Mouse (Mus musculus) urinary bladder, postnatal 14 days (tissue): Measurements from ENCODE around the gene Lrit3.

Experiments used
- DNase-seq: peaks from one replicate; pipeline ENCODE4 v3.0.0; 2021; ENCODE audit warnings: low spot score

The Lrit3 gene

DNA sequence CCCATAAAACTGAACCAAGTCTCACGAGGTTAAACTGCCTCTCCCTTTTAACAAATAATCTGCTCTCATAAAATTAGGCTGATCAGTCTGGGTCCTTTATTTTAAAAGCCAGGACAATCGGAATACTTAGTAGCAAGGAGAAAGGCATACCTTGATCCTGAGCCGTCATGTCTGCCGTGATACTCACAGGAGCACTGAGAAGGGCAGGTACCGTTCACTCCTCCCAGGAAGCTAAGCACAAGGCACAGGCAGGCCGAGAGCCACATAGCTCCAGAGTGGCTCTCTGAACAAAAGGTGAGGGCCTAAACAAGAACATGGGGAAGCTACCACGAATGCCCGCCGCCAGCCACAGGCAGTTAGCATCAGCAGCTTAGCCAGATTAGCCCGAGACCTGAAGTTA lies at the start of gene Lrit3:
TSS of gene Lrit3 (minus strand) at position 266 of the 400 bp plus-strand sequence.
- DNase-seq: no peak

DNA sequence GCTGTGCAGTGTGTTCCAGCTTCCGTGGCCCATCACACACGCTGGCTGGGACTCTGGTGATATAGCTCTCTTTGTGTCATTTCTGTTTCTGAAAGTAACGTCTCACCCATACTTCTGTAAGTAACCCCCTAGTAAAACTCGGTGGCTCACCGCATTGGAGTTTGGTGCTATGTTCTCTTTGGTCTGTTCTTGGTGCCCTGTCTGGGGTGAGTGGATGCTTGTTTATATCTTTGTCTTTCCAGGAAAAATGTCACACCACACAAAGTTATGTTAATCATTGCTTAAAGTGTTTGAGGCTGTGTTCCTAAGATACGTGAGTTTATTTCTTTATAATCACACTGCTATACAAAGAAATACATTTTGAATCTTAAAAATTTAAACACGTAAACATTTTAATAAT lies 43.0 kb upstream of the Lrit3 start:
- no peak for DNase-seq

DNA sequence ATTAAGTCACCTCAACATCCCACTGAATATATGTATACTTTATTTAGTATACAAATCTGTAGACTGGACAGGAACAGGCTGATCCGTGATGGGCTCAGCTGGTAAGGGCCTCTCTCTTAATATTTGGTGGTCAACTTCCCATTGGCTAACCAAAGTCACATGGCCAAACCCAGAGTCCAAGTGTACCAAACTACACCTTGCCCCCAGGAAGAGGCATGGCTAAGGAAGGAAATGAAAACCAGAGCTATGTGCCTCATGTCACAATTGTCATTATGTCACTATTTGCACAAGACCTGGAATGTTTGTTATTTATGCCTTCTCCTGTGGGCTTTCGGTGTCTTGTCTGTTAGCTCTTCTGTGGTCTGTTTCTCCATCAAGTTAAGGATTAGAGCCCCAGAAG lies 42.0 kb upstream of the Lrit3 start:
- DNase-seq: no peak

DNA sequence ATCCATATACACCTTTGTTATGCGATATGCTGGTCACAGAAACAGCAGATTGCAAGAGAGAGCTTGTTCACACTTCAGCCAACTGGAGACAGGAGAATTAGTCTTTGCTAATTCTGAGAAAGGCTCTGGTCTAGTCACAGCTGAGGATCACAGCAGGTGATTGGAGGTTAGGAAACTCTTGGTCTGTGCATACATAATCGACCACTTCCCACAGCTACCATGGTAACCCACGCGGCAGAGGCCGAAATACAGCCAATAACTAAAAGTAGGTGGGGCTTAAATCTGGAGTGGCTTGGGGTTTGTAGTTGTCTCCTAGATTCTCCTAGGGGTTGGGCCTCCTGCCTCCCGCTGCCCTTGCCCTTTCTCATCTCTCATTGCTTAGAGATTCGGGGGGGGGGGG lies 34.2 kb upstream of the Lrit3 start:
- DNase-seq: no peak

DNA sequence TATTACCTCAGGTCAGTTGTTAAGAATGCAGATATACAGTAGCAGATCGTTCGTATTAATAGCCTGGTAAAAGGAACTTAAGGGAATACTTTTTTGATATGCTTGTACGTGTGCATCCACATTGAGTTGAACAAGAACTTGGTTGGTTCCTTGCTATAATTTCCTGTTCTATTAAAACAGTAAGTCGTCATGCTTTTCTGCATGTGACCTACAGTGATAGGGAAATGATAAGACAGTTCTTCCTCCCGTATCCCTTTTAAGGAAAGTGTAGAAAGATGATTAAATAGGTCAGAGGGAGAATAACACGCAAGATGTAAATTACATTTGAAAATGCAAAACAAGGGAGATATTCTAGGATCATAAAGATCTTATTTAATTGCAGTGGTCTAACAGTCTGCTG lies 33.1 kb upstream of the Lrit3 start:
- no peak for DNase-seq

DNA sequence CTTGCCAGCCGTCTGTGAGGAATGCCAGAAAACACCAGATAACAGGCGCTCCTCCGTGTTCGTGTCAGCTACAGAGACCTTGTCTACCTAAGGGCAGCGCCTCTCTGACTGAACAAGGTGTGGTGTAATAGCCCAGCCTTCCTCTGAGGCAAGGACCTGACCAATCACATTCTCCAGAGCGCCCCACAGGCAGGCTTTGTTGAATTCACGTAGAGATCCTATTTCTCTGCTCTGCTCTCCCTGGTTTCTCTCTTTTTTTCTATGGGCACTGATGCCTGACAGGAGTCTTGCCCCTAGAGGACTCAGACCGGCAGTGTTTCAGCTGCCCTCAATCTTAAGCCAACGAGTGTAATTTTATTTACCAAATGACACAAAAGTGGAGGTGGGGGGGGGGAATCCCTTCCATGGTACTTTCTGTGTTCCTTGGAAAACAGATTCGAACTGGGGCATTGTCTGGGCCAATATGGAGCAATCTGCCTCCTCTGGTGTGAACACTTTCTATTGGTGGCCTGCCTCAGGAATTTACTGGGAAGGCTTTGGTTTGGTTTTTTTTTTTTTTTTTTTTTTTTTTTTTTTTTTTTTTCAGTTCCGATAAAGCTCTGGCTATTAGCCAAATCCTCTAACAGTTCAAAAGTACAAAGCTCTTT lies 32.3 kb upstream of the Lrit3 start:
- DNase-seq: peak; percentile 22

DNA sequence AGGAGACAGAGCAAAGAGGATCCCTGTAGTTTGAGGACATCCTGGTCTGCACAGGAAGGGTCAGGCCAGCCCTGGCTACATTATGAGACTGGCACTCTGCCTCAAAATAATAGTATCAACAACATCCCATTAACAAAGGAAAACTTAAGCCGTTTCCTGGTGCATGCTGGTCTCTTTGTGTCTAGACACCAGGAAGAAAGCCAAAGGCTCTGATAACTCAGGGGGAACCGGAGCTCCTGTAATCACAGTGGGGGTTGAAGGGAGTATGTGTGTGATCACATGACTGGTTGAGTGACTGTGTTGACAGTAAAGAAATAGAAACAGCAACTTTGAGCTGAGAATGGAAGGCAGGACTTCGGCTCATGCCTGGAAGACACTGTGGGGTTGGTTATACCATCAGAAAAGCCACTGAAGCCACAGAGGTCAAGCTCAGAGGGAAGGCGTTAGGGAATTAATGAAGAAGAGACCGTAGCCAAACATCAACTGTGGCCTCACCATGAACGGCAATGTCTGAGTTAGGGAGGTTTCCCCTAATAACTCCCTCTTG lies 31.6 kb upstream of the Lrit3 start, which contains the start of gene Cfi:
TSS of gene Cfi (plus strand) at position 497 of the 547 bp plus-strand sequence.
- no peak for DNase-seq

DNA sequence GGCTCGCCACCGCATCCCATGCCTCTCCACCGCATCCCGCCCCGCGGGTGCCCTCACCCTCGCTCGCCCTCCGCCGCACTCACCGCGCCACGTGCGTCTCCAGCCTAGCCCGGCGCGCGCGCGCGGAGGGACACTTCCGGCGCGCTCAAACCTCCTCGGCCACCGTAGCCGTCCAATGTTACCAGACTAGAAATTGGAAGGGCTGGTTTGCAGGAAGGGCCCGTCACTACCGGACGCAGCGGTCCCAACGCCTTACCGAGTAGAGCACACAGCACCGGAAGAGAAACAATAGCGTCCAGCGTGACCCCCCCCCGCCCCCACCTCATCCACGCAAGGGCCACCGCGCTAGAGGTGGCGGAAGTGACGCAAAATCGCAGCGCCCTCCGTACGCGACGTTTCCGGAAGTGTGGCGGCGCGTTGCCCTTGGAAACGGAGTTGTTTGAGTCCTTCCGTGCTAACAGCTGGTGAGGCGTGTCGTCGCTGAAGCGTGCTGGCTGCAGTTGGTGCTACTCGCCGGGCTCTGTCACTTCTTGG lies 27.3 kb upstream of the Lrit3 start, which contains the start of gene Gar1:
TSS of gene Gar1 (minus strand) at position 362 of the 534 bp plus-strand sequence.
- peak; percentile 96 for DNase-seq

DNA sequence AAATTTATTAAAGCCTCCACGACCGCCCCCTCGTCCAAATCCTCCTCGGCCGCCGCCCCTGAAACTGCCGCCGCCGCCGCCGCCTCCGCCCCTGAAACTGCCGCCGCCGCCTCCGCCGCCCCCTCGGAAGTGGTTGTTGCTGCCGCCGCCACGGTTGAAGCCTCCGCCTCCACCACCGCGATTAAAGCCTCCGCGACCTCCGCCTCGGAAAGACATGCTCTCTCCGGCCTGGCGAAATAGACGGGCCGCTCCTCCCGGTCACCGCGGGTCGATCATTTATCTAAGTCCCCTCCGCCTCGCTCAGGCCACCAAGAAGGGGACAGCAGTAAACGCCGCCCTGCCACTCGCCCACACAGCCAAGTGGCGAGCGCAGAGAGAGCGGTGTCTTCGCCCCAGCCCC lies 26.8 kb upstream of the Lrit3 start:
- peak; percentile 22 for DNase-seq

DNA sequence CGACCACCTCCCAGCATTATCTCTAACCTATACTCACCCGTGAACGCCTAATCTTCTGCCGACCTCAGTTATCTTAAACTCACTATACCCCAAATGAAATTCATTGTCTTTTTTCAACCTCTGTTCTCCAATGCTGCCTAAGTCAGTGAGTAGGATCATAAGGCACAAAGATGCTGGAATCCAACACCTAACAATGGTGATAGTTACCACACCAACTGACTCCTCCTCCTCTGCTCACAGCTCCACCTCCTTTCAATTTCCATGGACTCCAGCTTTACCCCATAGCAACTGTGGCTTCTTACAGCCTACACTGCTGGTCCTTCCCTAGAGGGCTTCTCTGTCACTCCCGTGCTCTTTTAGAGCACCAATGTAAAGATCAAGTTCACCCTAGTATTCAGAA lies 23.9 kb upstream of the Lrit3 start:
- no peak for DNase-seq

DNA sequence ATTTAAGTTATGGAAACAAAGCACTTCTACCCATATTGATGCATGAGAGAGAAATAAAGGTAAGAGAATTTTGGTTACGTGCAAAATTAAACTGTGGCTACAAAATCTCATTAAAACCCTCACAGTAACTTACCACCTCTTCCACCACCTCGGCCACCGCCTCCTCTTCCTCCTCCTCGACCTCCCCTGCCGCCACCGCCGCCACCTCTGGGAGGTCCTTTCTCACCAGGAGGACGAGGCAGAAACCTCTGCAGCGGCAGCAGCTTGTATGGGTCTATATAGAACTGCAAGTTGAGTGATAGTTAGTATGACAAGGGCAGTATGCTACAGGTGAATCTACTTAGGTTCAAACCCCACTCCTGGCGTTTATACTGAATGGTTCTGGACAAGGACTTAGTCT lies 22.9 kb upstream of the Lrit3 start:
- no peak for DNase-seq

DNA sequence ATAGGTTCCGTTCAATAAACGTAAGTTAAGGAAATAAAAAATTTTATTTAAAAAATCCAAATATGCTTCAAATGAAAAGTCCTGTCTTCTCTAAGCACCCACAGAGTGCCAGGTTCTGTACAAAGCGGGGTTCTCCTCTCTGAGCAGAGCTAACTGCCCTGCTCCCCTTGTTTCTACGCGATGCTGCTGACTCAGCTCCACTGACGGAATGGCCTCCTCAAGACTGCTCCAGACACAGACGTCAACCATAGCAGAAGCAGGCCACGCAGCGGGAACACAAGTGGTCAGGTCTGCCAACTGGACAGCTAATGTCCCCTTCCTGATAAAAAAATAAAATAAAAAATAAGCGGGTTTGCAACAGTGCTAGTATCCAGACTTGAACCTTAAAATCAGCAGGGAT lies 21.1 kb upstream of the Lrit3 start:
- no peak for DNase-seq

DNA sequence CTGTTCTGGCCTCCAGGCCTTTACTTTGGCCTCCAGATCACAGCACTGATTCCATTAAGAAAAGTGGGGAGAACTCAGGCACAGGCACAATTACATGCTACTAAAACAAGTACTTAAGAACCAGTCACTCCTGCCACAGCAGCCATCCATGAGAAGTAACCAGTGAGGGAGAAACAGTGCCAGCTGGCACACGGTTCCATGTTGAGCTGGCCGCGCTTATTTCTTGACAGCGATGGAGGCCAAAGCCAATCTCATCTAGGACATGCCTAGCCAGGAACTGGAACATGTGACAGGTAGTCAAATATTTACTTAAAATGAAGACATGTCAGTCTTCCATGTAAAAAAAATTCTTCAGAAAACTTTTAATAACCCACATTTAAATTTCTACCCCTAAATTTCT lies 20.3 kb upstream of the Lrit3 start:
- DNase-seq: no peak

DNA sequence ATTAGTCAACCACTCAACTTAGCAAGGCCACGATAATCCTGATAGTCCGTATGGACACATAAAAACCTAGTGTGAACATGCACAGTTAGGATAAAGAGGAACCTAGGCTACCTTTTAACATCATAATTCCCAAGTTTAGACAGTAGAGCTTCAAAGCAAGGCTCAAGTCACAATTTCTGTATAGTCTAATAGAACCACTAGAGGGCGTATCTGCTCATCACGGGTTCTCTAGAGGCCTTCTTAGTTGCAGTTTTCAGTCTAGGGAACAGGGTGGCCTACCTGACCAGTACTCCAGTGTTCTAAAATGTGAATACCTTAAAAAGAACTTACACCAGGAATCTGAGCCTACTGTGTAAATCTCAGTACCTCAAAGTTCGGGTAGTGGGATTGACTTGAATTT lies 19.5 kb upstream of the Lrit3 start:
- DNase-seq: no peak

DNA sequence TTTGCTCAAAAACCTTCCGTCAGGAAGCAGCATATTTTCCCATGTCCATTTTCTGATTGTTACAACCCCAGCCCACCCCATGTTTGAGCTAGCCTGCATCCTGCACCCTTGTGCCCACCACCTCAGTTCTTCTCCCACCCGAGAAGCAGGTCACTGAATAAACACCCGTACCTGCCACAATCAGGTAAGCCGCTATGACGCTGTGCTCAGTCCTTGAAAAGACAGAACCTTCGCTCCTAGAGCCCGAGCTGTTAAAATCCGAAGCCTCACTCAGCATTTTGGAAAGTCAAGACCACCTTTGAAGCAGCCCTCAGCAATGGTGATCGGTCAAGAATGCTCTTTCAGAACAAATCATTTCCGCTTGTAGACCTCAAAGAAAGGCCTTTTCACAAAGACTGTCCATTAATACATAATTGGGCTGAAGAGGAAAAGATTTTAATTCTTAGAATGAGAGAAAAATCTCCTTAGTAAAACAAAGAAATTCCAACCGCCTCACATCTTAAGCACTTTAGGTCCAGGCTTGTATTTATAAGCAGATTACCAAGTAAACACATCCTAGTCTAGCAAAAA lies 18.5 kb upstream of the Lrit3 start, which contains the start of gene Rrh:
TSS of gene Rrh (minus strand) at position 382 of the 570 bp plus-strand sequence.
- DNase-seq: no peak

DNA sequence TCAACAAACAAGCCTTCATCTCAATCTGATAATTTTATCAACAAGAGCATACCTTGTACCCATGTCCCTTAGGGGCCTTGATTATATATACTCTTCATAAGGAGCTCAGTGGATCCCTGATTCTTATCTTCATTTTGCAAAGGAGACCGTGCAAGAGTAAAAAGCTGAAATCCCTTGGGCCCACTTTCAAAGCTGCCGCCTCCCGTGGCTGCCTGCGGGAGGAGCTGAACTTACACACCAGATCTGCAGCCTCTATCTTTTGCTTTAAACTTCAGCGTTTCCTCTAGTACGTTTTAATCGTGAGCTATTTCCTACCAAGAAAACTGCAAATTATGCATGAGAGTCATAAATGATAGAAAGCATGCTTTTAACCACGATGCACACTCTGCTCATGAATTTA lies 17.9 kb upstream of the Lrit3 start:
- no peak for DNase-seq

DNA sequence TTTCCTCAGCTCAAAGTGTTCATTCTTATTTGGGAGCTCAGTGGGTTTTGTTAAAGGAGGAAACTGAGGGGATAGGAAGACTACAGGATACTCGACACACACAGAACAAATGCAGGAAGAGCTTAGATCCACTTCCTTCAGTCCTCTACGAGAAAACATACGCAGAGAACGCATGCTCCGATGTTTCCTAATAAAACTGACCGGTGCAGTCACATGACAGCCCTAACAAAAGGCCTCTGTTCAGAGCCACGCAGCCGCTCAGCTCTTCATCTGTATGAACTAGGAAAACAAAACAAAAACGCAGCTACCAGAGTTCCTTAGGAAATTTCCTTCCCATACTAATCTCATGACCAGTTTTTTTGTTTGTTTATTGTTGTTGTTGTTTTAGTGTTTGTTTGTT lies 17.0 kb upstream of the Lrit3 start:
- DNase-seq: no peak

DNA sequence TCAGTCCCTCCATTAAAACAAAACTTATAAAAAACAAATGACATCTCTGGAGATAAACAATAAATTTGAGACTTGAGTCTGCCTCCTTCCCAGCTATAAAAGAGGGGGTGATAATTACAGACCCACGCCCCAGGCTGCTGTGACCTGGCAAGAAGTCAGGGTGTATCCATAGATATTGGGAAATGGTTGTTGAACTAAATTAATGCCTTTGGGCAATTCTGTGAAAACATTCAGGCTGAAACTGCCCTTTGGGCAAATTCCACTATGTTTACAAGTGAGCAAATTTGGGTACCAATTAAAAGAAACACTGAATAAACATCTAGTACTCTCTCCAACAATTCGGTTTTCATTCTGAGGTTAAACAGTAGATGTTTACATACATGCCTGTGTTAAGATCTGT lies 4.8 kb downstream of the Lrit3 start:
- no peak for DNase-seq

DNA sequence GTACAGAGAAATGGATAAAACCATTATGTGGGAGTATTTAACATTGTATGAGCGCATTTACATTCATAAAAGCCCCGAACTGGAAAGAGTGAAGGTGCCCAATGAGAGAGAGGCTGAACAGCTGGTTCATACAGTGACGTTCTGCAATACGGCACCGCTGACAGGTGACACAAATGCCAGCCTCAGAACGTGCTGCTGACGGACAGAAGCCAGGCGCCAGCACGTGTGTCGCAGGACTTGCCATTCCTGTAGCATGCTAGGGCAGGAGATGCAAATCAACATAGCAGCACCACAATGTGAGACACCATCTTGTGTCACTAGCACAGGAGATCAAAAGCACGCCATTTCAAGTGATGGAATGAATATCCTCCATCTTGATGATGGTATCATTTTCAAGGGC lies 5.3 kb downstream of the Lrit3 start:
- DNase-seq: no peak

DNA sequence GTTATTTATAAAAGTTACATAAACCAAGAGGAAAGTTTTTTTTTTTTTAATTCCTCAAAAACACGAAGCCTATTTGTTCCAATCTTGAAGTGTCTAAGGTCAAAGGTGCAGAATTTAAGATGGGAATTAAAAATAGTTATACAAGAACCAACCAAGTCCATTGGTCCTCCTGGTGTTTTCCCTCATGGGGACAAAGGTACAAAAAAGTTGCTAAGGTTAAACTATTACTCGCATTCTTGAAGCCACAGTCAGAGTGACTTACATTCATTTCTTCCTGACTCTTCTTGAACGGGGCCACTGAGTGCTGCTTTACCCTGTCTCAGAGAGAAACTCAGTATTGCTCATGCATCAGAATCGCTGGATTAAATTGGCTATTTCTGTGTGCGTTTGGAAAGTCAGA lies 6.5 kb downstream of the Lrit3 start:
- no peak for DNase-seq

DNA sequence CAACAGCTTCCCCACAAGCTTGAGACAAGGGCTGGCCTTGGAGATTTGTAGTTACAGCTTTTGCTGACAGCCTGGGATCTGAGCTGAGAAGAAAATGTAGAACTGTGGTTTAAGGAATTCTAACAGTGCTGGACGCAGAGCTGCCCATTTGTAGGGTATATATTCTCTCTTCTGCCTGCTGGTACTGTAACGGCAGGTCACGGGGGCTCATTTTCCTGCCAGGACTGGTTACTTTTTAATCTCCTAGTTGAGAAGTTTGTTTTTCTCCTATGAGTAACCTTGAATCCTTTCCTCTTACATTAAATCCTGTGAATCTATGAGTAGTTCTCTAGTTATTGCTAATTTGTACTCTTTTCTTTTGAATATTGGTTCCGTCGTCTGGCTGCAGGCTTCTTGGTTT lies 10.0 kb downstream of the Lrit3 start:
- DNase-seq: no peak

DNA sequence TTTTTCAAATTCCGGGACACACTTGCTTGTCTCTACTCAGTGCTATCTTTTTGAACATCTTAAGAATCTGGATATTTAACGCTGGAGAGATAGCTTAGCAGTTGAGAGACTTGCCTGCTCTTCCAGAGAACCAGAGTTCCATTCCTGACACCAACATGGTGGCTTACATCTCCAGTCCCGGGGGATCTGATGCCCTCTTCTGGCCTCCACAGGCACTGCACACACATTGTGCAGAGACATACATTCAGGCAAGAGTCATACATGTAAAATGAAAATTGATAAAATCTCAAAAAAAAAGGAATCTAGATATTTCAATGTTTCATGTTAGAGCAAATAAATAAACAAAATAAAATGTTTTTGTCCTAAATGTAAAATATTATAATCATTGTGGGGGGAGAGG lies 21.1 kb downstream of the Lrit3 start:
- DNase-seq: no peak

DNA sequence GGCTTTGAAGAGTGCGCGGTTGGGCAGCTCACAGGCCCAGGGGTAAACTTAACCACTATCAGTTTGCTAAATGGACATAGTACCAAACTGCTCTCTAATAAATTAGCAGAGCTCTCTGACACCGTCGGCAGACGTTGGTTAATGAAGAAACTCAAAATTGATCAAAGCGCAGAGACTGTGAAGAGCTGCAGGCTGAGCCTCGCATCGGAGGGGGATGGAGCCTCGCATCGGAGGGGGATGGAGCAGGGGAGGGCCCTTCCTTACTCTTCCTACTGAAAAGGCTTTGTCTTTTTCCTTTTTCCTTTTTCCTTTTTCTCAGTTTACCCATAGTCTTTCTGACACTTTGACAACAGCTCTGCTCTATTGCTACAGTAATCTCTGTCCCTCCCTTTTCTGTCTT lies 22.4 kb downstream of the Lrit3 start:
- DNase-seq: no peak

DNA sequence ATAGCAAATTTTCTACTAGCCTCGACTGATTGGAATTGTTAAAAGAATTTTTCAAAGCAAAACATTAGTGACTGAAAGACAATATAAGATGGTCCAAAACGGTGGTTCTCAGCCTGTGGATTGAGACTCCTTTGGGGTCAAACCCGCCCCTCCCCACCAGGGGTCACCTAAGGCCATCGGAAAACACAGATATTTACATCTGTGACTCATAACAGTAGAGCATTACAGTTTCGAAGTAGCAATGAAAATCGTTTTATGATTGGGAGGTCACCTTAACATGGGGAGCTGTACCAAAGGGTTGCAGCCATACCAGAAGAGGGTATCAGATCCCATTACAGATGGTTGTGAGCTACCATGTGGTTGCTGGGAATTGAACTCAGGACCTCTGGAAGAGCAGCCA lies 32.6 kb downstream of the Lrit3 start:
- no peak for DNase-seq
